Mouse (Mus musculus): ENCODE results near the gene Ncoa3.

Gene Ncoa3

DNA sequence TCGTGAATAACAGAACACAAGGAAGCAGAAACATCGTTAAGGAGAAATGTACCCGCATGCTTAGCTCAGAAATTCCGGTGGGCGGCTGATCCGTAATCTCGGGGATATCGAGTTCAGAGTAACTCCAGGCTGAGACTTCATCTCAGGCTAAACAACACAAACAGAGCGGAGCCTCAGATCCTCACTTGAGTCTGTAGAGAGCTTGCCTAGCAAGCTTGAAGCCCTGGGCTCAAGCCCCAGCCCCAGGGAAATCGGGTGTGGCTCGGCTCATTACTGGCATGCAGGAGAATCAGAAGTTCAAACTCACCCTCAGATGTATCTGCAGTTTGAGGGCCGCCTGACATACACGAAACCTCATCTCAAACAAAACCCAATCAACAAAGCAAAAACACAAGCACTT lies 22.5 kb upstream of the Ncoa3 start:
- ATAC-seq (ENCODE audit: insufficient number of reproducible peaks, low FRiP score, low TSS enrichment) = no peak

DNA sequence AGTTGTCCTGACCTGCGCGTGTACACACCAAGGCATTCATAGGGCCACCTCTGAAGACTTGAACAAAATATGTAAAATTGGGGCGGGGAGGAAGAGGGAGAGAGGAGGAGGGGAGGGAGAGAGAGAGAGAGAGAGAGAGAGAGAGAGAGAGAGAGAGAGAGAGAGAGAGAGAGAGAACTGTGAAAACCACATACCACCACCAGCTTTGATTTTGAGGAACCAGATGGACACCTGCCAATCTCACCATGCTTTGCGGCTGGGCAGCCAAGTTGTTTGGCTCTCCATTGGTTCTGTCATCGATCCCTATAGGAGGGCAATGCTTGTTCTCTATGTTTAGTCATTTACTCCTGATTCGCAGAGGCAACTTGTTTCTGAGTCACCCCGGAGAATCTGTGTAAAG lies 21.7 kb upstream of the Ncoa3 start:
- ATAC-seq (ENCODE audit: insufficient number of reproducible peaks, low FRiP score, low TSS enrichment) = no peak

- ATAC-seq (ENCODE audit: insufficient number of reproducible peaks, low FRiP score, low TSS enrichment) = no peak
Measured at GRCm38 (mm10) chr2:165974383-165974782, 18.1 kb upstream of the Ncoa3 start.

- no peak for ATAC-seq (ENCODE audit: insufficient number of reproducible peaks, low FRiP score, low TSS enrichment)
Measured at GRCm38 (mm10) chr2:165976186-165976585, 16.2 kb upstream of the Ncoa3 start.

DNA sequence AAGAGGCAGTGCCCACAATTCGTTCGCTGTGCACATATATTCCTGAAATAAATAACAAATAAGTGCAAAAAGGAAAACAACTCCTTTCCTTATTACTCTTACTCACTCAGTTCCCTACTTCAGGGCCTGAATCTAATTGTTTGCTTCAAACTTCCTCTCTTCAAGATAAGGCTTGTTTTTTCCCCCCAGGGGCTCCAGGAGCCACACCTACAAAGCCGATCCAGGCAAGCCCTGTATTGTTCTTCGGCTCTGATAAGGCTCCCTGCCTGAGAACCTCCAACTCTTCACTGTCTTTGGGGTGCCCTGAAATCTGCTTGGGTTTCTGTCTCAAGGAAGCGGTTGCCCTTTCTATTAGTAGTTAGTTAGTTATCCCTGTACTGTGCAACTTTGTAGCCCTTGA lies 15.6 kb upstream of the Ncoa3 start:
- no peak for ATAC-seq (ENCODE audit: insufficient number of reproducible peaks, low FRiP score, low TSS enrichment)

- ATAC-seq (ENCODE audit: insufficient number of reproducible peaks, low FRiP score, low TSS enrichment) = no peak
Measured at GRCm38 (mm10) chr2:165978119-165978518, 14.3 kb upstream of the Ncoa3 start.

GRCm38 (mm10) chr2:165981248-165981977 lies 11.0 kb upstream of the Ncoa3 start:
- no peak for ATAC-seq (ENCODE audit: insufficient number of reproducible peaks, low FRiP score, low TSS enrichment)

DNA sequence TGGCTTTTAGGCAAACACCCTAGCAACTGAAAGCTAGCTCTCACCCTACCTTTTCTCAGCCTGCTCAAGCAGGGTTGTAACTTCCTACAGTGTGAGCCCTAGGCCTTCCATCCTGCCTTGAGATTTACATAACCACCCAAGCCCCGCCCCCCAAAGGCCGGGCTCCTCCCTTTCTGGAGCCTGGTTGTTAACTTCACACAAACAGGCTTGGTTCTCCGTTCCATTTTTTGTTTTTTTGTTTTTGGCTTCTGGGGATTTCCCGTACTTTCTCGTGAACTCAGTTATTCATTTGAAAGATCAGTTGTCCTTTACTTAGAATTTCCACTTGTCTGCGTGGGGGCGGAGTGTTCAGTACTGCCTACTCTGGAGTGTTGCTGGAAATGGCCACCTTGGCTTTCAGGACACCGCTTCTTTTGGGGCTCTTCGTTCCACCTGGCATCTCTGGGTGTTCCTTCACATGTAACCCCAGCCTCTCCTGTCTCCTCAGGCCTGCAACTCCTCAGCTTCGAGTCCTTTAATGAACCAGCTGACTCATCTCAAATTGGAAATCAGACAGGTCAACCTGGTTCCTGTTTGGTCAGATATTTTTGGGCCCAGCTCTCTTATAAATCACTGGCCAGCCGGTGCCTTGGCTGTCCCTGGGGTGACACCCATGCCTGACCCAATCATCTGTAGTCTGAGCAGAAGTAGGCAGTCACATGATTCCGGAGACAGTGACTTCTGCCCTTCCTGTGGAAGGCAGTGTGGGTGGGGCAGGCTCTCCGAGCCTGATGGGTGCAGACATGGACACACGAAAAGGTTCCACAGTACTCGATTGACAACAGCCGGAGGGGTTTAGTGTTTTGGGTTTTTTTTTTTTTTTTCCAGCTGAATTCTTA lies 9.7 kb upstream of the Ncoa3 start:
- ATAC-seq (ENCODE audit: insufficient number of reproducible peaks, low FRiP score, low TSS enrichment) = no peak

DNA sequence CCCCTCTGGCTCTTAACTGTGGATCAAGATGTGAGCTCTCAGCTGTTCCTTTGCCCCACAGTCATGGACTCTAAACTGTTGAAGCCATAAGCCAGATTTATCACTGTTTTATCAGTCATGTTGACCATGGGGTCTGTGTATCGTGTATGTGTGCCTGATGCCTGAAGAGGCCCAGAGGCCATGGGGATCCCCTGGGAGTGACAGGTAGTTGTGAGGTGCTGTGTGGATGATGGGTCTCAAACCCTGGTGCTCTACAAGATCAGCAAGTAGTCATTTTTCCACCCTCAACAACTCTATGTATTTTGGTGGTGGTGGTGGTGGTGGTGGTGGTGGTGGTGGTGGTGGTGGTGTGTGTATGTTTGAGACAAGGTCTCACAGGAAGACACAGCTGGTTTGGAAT lies 8.1 kb upstream of the Ncoa3 start:
- ATAC-seq (ENCODE audit: insufficient number of reproducible peaks, low FRiP score, low TSS enrichment) = no peak

GRCm38 (mm10) chr2:165984891-165985290 lies 7.5 kb upstream of the Ncoa3 start:
- ATAC-seq (ENCODE audit: insufficient number of reproducible peaks, low FRiP score, low TSS enrichment) = no peak

- no peak for ATAC-seq (ENCODE audit: insufficient number of reproducible peaks, low FRiP score, low TSS enrichment)
Measured at GRCm38 (mm10) chr2:165985581-165985980, 6.9 kb upstream of the Ncoa3 start.

DNA sequence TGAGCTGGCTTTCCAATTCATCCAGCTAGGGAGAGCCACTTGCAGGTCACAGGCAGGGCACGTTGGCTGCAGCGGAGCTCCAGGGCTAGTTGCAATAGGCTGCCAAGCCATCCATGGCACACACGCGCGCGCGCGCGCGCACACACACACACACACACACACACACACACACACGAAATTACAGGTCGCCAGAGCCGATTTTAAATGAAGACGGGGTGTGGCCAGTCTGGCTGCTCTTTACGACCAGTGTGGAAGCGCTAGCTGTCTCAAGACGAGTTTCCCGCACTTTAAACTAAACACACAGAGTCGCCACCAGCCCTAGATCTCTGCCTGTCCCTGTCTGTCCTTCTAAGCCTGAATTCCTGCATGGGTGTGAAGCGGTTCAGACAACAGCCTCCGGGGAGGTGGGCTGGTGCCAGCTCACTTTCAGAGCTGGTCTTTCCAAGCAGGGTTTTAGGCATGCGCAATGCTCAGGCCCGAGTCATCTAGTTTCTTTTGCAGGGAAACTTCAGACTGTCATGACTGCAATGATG lies 5.4 kb upstream of the Ncoa3 start:
- no peak for ATAC-seq (ENCODE audit: insufficient number of reproducible peaks, low FRiP score, low TSS enrichment)

- peak; percentile 41; the same call in 1 of the 2 replicates for ATAC-seq (ENCODE audit: insufficient number of reproducible peaks, low FRiP score, low TSS enrichment)
Measured at GRCm38 (mm10) chr2:165993173-165993900, 901 bp downstream of the Ncoa3 start.

DNA sequence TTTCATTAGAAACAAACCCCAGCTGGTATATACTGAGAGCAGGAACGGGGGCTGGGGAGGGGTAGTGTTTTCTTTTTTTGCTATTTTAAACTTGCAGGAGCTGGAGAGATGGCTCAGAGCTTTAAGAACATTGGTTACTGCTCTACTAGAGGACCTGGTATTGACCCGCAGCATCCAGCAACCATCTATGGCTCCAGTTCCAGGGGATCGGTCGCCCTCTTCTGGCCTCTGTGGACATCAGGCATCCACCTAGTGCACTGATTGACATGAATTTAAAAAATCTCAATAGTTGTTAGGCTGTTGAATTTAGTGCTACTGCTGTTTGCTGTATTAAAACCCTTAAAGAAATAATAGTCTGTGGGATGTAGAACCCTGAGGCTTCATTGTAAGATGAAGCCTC lies 1.9 kb downstream of the Ncoa3 start:
- ATAC-seq (ENCODE audit: insufficient number of reproducible peaks, low FRiP score, low TSS enrichment) = no peak

- ATAC-seq (ENCODE audit: insufficient number of reproducible peaks, low FRiP score, low TSS enrichment) = no peak
Measured at GRCm38 (mm10) chr2:165995711-165996110, 3.3 kb downstream of the Ncoa3 start.

- ATAC-seq (ENCODE audit: insufficient number of reproducible peaks, low FRiP score, low TSS enrichment) = no peak
Measured at GRCm38 (mm10) chr2:165996130-165996529, 3.7 kb downstream of the Ncoa3 start.

- ATAC-seq (ENCODE audit: insufficient number of reproducible peaks, low FRiP score, low TSS enrichment) = no peak
Measured at GRCm38 (mm10) chr2:165997256-165997967, 5.0 kb downstream of the Ncoa3 start.

GRCm38 (mm10) chr2:165998969-165999368 lies 6.5 kb downstream of the Ncoa3 start:
- ATAC-seq (ENCODE audit: insufficient number of reproducible peaks, low FRiP score, low TSS enrichment) = no peak

GRCm38 (mm10) chr2:165999790-166000189 lies 7.4 kb downstream of the Ncoa3 start:
- no peak for ATAC-seq (ENCODE audit: insufficient number of reproducible peaks, low FRiP score, low TSS enrichment)

GRCm38 (mm10) chr2:166000242-166000641 lies 7.8 kb downstream of the Ncoa3 start:
- no peak for ATAC-seq (ENCODE audit: insufficient number of reproducible peaks, low FRiP score, low TSS enrichment)
